Mouse (Mus musculus): Measurements from ENCODE around the gene Bcam.
A peak's percentile ranks its signal among the peaks of the same experiment; 100 is the strongest.
"Not testable (repeated sequence)": the region's sequence is repeated elsewhere in the genome, so short reads cannot be mapped to it uniquely, and the experiment has no call there.

Gene Bcam

DNA sequence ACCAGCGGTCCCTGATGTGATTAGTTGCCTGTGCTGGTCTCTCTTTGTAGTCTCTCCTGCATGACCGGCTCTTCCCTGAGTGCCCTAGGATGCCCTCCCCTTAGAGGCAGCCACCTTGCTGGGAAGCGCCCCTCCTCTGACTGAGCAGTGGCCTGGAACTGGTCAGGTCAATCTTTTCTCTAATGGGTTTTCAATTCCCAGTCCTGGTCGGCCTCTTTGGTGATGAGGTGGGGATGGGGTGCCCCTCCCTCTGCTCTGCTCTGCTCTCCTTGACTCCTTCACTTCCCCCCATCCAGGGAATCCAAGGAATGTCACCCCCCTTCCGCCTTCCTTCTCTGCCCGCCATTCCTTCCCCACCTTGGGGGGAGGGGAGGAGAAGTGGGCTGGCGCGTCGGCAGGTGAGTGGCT is at the start of gene Bcam:
Bcam (minus strand) TSS at position 33 of the 408 bp plus-strand sequence.
- peak; percentile 72 for DNase-seq (ENCODE audit: low read depth, low spot score)

DNA sequence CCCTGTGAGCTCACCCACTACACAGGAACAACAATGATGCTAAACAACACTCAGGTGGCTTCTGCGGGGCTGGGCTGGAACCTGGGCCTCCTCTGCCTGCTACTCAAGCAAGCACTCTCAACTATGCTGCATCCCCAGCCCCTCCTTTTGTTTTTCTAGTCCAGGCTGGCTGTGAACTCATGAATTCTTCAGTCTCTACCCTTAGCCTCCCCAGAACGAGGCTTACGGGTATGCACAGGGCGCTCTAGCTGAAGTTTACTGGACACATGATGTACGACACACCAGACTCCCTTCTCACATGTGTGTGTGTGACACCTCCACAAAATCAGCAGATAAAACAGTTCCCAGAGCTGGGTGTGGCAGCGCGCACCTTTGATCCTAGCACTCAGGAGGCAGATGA is 48.1 kb upstream of the Bcam start:
- DNase-seq (ENCODE audit: low read depth, low spot score), result no peak

DNA sequence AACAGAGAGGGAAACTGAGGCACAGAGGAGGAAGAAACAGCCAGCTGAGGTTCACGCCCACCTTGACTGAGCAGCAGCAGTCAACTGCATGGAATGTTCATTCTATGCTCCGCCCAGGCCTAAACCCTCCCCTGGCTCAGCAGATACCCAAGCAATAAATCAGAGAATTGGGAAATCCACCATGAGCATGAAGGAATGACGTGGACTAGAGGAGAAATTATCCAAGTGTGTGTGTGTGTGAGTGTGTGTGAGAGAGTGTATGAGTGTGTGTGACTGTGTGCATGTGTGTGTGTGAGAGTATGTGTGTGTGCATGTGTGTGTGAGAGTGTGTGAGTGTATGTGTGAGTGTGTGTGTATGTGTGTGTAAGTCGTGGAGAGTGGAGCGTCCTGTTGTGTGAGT is 47.6 kb upstream of the Bcam start:
- no peak for DNase-seq (ENCODE audit: low read depth, low spot score)

DNA sequence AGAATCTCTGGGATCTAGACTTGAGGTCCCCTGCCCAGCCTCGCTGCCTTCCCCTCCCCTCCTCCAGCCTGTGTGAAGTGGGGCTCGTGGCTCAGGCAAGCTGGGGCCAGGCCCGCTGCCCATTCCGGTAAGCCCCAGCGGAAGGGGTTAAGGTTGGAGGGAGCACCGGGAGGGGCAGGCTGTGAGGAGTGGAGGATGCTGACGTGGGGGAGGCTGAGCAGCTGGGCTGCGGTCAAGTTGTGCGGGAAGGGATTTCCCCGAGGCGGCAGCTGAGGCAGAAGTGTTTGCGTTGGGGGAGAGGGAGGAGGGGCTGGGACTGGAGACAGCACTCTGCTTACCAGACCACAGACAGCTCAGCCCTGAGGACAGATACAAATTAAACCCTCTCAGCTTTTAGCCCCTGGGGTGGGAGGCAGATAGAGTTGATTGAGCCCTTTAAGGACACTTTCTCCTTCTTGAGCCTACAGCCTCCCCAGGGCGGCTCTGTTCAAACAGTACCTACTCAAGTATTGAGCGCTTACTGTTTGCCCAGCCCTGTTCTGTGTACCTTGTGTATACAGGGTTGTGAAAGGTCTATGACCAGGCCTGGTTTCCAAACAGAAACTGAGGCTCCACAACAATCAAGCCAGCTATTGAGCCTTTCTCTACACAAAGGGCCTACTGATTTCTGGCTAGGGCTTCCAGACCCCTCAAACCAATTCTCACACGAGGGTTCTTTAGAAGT is 46.7 kb upstream of the Bcam start:
- peak; percentile 40 for DNase-seq (ENCODE audit: low read depth, low spot score)

GRCm38 (mm10) chr7:19816224-19816771 is 45.5 kb upstream of the Bcam start:
- DNase-seq (ENCODE audit: low read depth, low spot score), result peak; percentile 47

GRCm38 (mm10) chr7:19815296-19816223 is 44.7 kb upstream of the Bcam start:
- DNase-seq (ENCODE audit: low read depth, low spot score), result no peak

DNA sequence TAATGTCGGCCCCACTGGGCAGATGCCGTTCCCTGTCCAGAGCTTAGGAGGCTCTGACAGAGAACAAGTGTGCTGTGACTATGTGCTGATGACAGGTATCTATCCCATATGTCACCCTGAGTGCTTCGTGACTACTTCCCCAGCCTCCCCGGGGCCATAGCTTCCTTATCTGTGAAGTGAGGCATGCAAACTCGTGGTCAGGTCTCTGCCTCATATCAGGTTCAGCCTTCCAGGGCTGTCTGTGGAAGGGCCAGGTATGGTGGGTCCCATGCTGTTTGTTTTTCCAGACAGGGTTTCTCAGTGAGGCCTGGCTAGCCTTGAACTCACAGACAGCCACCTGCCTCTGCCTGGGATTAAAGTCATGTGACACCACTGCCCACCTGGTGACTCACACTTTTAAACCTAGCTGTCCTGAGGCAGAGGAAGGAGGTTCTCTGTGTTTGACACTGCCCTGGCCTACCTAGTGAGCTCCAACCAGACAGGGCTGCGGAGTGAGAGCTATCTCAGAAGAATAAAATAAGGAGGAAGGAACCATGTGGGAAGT is 42.8 kb upstream of the Bcam start:
- no peak for DNase-seq (ENCODE audit: low read depth, low spot score)

- no peak for DNase-seq (ENCODE audit: low read depth, low spot score)
Observed at GRCm38 (mm10) chr7:19813161-19813560, 42.3 kb upstream of the Bcam start.

DNA sequence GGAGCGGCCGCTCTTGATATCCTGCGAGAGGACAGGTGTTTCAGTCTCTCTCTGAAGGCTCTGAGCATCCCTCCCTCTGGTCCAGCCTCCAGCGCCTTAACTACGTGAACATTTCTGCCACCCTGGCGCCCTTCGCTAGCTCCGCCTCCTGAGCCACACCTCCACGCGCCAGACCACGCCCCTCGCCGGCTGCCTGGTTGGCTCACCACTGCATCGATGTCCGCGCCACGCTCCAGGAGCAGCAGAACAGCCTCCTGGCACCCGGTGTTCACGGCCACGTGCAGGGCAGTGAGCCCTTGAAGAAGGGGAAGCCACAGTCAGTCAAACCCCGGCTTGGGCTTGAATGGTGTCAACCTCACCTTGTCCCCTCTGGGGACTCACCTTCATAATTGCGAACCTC is 40.3 kb upstream of the Bcam start:
- no peak for DNase-seq (ENCODE audit: low read depth, low spot score)

DNA sequence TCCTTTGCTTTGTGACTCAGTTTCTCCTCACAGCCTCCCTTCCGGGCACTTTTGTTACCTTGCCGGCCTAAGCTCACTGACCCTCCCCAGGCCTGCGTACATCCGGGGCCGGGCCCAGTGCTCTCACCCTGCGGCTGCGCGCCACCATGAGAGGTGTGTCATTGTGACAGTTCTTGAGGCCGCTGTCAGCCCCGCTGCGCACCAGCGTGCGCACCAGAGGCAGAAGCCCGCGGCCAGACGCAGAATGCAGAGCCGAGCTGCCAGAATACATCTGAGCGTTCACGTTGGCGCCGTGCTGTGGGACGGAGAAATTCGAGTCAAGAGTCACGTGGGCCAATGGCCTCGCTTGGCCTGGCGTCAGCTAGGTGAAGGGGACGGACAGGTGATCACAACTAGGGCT is 38.6 kb upstream of the Bcam start:
- DNase-seq (ENCODE audit: low read depth, low spot score), result no peak

GRCm38 (mm10) chr7:19806356-19806969 is 35.6 kb upstream of the Bcam start:
- DNase-seq (ENCODE audit: low read depth, low spot score), result no peak

DNA sequence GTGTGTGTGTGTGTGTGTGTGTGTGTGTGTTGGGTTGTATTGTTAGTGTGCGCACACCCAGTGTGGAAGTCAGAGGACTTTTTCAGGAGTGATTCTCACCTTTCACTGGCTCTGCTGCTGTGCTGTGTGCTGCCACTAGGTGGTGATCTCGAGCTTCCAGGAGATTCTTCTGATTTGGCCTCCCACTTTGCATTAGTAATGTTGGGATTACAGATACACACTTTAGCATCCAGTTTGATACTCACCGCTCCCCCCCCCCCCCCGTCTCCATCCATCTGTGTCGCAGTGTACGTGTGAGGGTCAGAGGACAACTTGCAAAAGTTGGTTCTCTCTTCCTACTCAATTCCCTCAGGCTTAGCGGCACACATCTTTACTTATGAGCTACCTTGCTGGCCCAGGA is 32.2 kb upstream of the Bcam start:
- peak; percentile 51 for DNase-seq (ENCODE audit: low read depth, low spot score)

DNA sequence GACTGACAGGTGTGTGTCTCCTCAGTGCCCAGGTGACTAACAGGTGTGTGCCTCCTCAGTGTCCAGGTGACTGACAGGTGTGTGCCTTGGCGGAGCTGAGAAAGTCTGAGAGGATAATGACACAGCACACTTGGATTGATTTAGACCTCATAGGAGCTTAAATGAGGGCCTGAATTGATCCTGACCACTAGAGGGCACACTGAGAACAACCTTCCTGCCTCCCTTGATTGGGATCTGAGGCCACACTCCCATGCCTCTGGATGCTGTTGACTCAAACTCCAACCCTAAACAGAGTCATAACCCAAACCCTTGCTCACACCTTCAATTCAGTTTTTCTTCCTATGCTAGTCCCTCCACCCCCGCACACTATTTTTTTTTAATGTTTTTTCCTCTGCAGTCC is 29.9 kb upstream of the Bcam start:
- peak; percentile 68 for DNase-seq (ENCODE audit: low read depth, low spot score)

DNA sequence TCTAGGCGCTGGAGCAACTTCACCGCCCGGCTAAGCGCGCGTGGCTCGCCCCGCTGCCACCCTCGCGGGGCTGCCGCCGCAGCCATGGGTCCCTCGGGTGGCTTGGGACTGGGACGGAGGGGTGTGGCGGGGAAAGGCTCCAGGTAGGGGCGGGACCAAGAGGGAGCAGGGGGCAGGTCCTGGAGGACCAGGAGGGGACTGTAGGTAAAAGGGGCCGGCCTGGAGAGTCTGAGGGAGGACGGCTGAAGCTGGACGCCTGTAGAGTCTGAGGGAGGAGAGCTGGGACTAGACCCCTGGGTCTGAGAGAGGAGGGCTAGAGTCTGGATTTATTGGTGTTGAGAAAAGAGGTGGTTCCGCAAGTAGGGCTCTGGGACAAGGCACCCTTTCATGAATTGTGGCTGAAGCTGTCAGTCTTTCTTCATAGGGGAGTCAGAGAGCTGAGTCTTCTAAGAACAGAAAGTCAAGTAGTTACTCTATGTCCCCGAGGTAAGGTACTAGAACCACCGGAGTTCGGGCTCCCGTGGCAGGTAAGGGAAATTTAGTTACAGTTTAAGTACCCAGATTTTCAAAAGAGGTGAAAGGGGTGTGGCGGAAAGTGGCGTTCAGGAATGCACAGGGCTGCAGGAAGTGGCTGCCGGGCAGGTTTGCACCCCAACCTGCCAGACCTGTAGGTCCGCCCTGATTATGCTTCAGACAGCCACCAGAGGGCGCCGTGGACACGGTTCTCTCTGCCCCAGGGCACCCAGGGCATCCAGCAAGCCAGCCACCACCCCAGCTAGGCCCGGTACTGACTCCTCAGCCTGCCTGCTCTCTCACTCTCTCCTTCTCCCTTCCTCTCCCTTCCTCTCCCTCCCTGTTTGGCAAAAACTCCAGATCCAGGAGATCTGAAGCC is 26.1 kb upstream of the Bcam start, which contains the start of gene Cblc:
Cblc (minus strand) TSS at position 113 of the 892 bp plus-strand sequence.
- DNase-seq (ENCODE audit: low read depth, low spot score), result peak; percentile 75

- no peak for DNase-seq (ENCODE audit: low read depth, low spot score)
Observed at GRCm38 (mm10) chr7:19796254-19796653, 25.4 kb upstream of the Bcam start.

- DNase-seq (ENCODE audit: low read depth, low spot score), result no peak
Observed at GRCm38 (mm10) chr7:19795236-19795635, 24.4 kb upstream of the Bcam start.

- DNase-seq (ENCODE audit: low read depth, low spot score), result no peak
Observed at GRCm38 (mm10) chr7:19792701-19793630, 22.1 kb upstream of the Bcam start.

DNA sequence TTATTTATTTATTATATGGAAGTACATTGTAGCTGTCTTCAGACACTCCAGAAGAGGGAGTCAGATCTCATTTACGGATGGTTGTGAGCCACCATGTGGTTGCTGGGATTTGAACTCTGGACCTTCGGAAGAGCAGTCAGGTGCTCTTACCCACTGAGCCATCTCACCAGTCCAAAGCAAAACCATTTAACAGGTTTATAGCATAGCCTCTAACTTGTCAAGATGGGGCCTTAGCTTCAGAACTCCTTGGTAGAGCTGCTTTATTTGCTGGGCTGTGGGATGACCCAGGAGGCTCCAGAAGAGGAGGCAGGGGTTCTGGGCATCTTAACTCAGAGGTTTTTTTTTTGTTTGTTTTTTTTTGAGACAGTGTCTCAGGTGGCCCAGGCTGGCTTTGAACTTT is 20.7 kb upstream of the Bcam start:
- not testable (repeated sequence) for DNase-seq (ENCODE audit: low read depth, low spot score)

- peak; percentile 79 for DNase-seq (ENCODE audit: low read depth, low spot score)
Observed at GRCm38 (mm10) chr7:19789904-19790347, 19.1 kb upstream of the Bcam start.
